Mouse (Mus musculus) C2C12 (cell line): ENCODE measurements around the gene Olfr704. TPM values are rescaled to one million over a fixed set of nuclear protein-coding genes. Genes with fewer than 3 reads are reported as not detected.
"Not testable (repeated sequence)": the region's sequence is repeated elsewhere in the genome, so short reads cannot be mapped to it uniquely, and the experiment has no call there.

Experiments used
- H3K27me3 ChIP-seq: one replicate; pipeline ENCODE4 v1.6.1; 2011; ENCODE audit not compliant: control insufficient read depth, insufficient read depth, insufficient read length
- H3K36me3 ChIP-seq: one replicate; pipeline ENCODE4 v1.6.1; 2011; ENCODE audit not compliant: control insufficient read depth, insufficient read depth
- H3K4me3 ChIP-seq: one replicate; pipeline ENCODE4 v1.5.1; 2011; ENCODE audit warnings: mild to moderate bottlenecking, control low read depth; ENCODE audit not compliant: poor library complexity, insufficient read depth, severe bottlenecking
- H3K79me2 ChIP-seq: one replicate; pipeline ENCODE4 v1.6.1; 2011; ENCODE audit not compliant: control insufficient read depth, insufficient read depth
- H3K79me3 ChIP-seq: one replicate; pipeline ENCODE4 v1.6.1; 2011; ENCODE audit warnings: low read depth, control low read depth
- H3ac ChIP-seq: one replicate; pipeline ENCODE3; 2011; ENCODE audit warnings: low read depth; ENCODE audit not compliant: control insufficient read depth, insufficient read length
- CEBPB ChIP-seq: IDR thresholded peaks from one replicate; pipeline ENCODE4 v1.6.1; 2011; ENCODE audit warnings: low read depth, mild to moderate bottlenecking, control low read depth, moderate library complexity
- CTCF ChIP-seq: IDR thresholded peaks from one replicate; pipeline ENCODE4 v1.5.1; 2011; ENCODE audit not compliant: control insufficient read depth, insufficient read depth, insufficient read length
- FOSL1 ChIP-seq: IDR thresholded peaks from one replicate; pipeline ENCODE4 v1.8.0; 2011; ENCODE audit warnings: mild to moderate bottlenecking, low read length; ENCODE audit not compliant: poor library complexity, insufficient read depth, severe bottlenecking
- MAX ChIP-seq: IDR thresholded peaks from one replicate; pipeline ENCODE4 v1.6.1; 2011; ENCODE audit warnings: mild to moderate bottlenecking, control low read depth
- MYOD1 ChIP-seq: IDR thresholded peaks from one replicate; pipeline ENCODE4 v1.6.1; 2011; ENCODE audit warnings: low read depth; ENCODE audit not compliant: control insufficient read depth, insufficient read length
- MYOG ChIP-seq: IDR thresholded peaks from one replicate; pipeline ENCODE4 v1.6.1; 2011; ENCODE audit not compliant: control insufficient read depth, insufficient read length; ENCODE audit errors: extremely low read depth
- USF1 ChIP-seq: IDR thresholded peaks from one replicate; pipeline ENCODE4 v1.6.1; 2011; ENCODE audit warnings: low read depth, mild to moderate bottlenecking, control low read depth, moderate library complexity
- polyA plus RNA-seq: library from polyadenylated mRNA; unstranded; fragments of >200 nt; fragmentation: generic; extraction: Trizol; gene quantifications from one replicate; pipeline ENCODE4 v1.2.1, GENCODE M21; 2012; ENCODE audit warnings: missing spikeins

The Olfr704 gene
- polyA plus RNA-seq, 1 experiment: not detected

- Histone ChIP-seq H3K79me3 (no peaks in the 10 kb centered on the region), H3K36me3 (no peaks in the 10 kb centered on the region), H3K27me3 (no peaks in the 10 kb centered on the region), H3ac (no peak within 1 kb of the TSS), H3K79me2 (no peaks in the 10 kb centered on the region), H3K4me3 (no peak within 1 kb of the TSS)
- no peak for TF ChIP-seq MYOG
- no peak for TF ChIP-seq CTCF
- TF ChIP-seq USF1: no peak
- no peak for TF ChIP-seq MAX
- TF ChIP-seq CEBPB: no peak
Observed at GRCm38 (mm10) chr7:106876791-106877190, 13.8 kb downstream of the Olfr704 start, which contains the start of gene Olfr705. Olfr705 (minus strand) TSS chr7:106876891.

- H3K79me3 ChIP-seq: no peaks in the 10 kb centered on the region
- TF ChIP-seq MAX: no peak
- TF ChIP-seq CEBPB: no peak
- TF ChIP-seq USF1: no peak
- TF ChIP-seq MYOG: no peak
- TF ChIP-seq CTCF: no peak
- no peak for TF ChIP-seq FOSL1
- no peaks in the 10 kb centered on the region for H3K27me3 ChIP-seq
- H3K79me2 ChIP-seq: no peaks in the 10 kb centered on the region
- H3K36me3 ChIP-seq: no peaks in the 10 kb centered on the region
- no peak within 1 kb of the TSS for H3K4me3 ChIP-seq
- H3ac ChIP-seq: no peak within 1 kb of the TSS
Observed at GRCm38 (mm10) chr7:106888062-106888461, 25.1 kb downstream of the Olfr704 start, which contains the start of gene Olfr706. Olfr706 (minus strand) TSS chr7:106888162.

- H3K27me3 ChIP-seq, H3K79me3 ChIP-seq, H3K36me3 ChIP-seq, H3K4me3 ChIP-seq, H3K79me2 ChIP-seq, H3ac ChIP-seq: not testable (repeated sequence)
Observed at GRCm38 (mm10) chr7:106901141-106901540, 38.2 kb downstream of the Olfr704 start, which contains the start of gene Olfr707. Olfr707 (minus strand) TSS chr7:106901241.

- Histone ChIP-seq H3K27me3 (no peaks in the 10 kb centered on the region), H3K79me2 (no peaks in the 10 kb centered on the region), H3K36me3 (no peaks in the 10 kb centered on the region), H3ac (no peak within 1 kb of the TSS), H3K79me3 (no peaks in the 10 kb centered on the region), H3K4me3 (no peak within 1 kb of the TSS)
- TF ChIP-seq CEBPB (no peak), MAX (no peak), FOSL1 (no peak), MYOD1 (no peak), CTCF (no peak), MYOG (no peak), USF1 (no peak)
Observed at GRCm38 (mm10) chr7:106907676-106908075, 44.7 kb downstream of the Olfr704 start, which contains the start of gene Olfr1532-ps1. Olfr1532-ps1 (plus strand) TSS chr7:106908001.

Other genes starting within 250 kb of the Olfr704 start
- gene Olfr693, start 182.6 kb upstream of the Olfr704 start, polyA plus RNA-seq: not detected
- not detected for gene Olfr694, start 171.4 kb upstream of the Olfr704 start, polyA plus RNA-seq
- not detected for gene Olfr695, start 146.8 kb upstream of the Olfr704 start, polyA plus RNA-seq
- gene Olfr697, start 120.7 kb upstream of the Olfr704 start, polyA plus RNA-seq: not detected
- not detected for gene Olfr698, start 107.8 kb upstream of the Olfr704 start, polyA plus RNA-seq
- gene Olfr699, start 70.0 kb upstream of the Olfr704 start, polyA plus RNA-seq: not detected
- gene Olfr700, start 54.4 kb upstream of the Olfr704 start, polyA plus RNA-seq: not detected
- not detected for gene Olfr701, start 49.1 kb upstream of the Olfr704 start, polyA plus RNA-seq
- gene Olfr702, start 29.3 kb upstream of the Olfr704 start, polyA plus RNA-seq: not detected
- gene Olfr703, start 19.8 kb upstream of the Olfr704 start, polyA plus RNA-seq: not detected
- not detected for gene Olfr705, start 13.7 kb downstream of the Olfr704 start, polyA plus RNA-seq
- gene Olfr706, start 25.0 kb downstream of the Olfr704 start, polyA plus RNA-seq: not detected
- gene Olfr707, start 38.1 kb downstream of the Olfr704 start, polyA plus RNA-seq: not detected
- gene Olfr1532-ps1, start 44.8 kb downstream of the Olfr704 start, polyA plus RNA-seq: not detected
- gene Olfr709-ps1, start 69.0 kb downstream of the Olfr704 start, polyA plus RNA-seq: not detected
- not detected for gene Olfr710, start 85.1 kb downstream of the Olfr704 start, polyA plus RNA-seq
- not detected for gene Olfr6, start 100.8 kb downstream of the Olfr704 start, polyA plus RNA-seq
- not detected for gene Olfr711, start 112.3 kb downstream of the Olfr704 start, polyA plus RNA-seq
- not detected for gene Olfr2, start 142.9 kb downstream of the Olfr704 start, polyA plus RNA-seq
- gene Olfr713, start 168.0 kb downstream of the Olfr704 start, polyA plus RNA-seq: not detected
- gene Olfr714, start 207.8 kb downstream of the Olfr704 start, polyA plus RNA-seq: not detected
- not detected for gene Olfr17, start 230.0 kb downstream of the Olfr704 start, polyA plus RNA-seq
- not detected for gene Olfr715b, start 247.2 kb downstream of the Olfr704 start, polyA plus RNA-seq